Mouse (Mus musculus): ENCODE data around the gene Serpinf1. TPM values are rescaled to one million over a fixed set of nuclear protein-coding genes. Genes with fewer than 3 reads are reported as not detected.
"Not testable (repeated sequence)": the region's sequence is repeated elsewhere in the genome, so short reads cannot be mapped to it uniquely, and the experiment has no call there.

Gene Serpinf1
- total RNA-seq, 2 experiments from 2014 or later = 45.8 to 111 TPM

- no peak for DNase-seq (ENCODE audit: low spot score in 2 of 2)
Measured at GRCm38 (mm10) chr11:75456440-75456871, 34.0 kb upstream of the Serpinf1 start.

GRCm38 (mm10) chr11:75455971-75456370, 33.5 kb upstream of the Serpinf1 start:
- not testable (repeated sequence) for DNase-seq (ENCODE audit: low spot score in 2 of 2)

- no peak for DNase-seq (ENCODE audit: low spot score in 2 of 2)
Measured at GRCm38 (mm10) chr11:75455041-75455736, 32.7 kb upstream of the Serpinf1 start.

- peak in 1 of 2 experiments; percentile 73 for DNase-seq (ENCODE audit: low spot score in 2 of 2)
Measured at GRCm38 (mm10) chr11:75453991-75454930, 31.8 kb upstream of the Serpinf1 start, which contains the start of gene Wdr81. TSS of gene Wdr81 (minus strand) at chr11:75454717.

GRCm38 (mm10) chr11:75452812-75453557, 30.5 kb upstream of the Serpinf1 start:
- DNase-seq (ENCODE audit: low spot score in 2 of 2) = no peak

- no peak for DNase-seq (ENCODE audit: low spot score in 2 of 2)
Measured at GRCm38 (mm10) chr11:75452081-75452480, 29.6 kb upstream of the Serpinf1 start.

- no peak for DNase-seq (ENCODE audit: low spot score in 2 of 2)
Measured at GRCm38 (mm10) chr11:75450936-75451335, 28.4 kb upstream of the Serpinf1 start.

GRCm38 (mm10) chr11:75450304-75450908, 27.9 kb upstream of the Serpinf1 start:
- DNase-seq (ENCODE audit: low spot score in 2 of 2) = no peak

- no peak for DNase-seq (ENCODE audit: low spot score in 2 of 2)
Measured at GRCm38 (mm10) chr11:75449695-75450094, 27.2 kb upstream of the Serpinf1 start.

- no peak for DNase-seq (ENCODE audit: low spot score in 2 of 2)
Measured at GRCm38 (mm10) chr11:75448575-75448974, 26.1 kb upstream of the Serpinf1 start.

GRCm38 (mm10) chr11:75443711-75444110, 21.2 kb upstream of the Serpinf1 start:
- DNase-seq (ENCODE audit: low spot score in 2 of 2) = no peak

- DNase-seq (ENCODE audit: low spot score in 2 of 2) = no peak
Measured at GRCm38 (mm10) chr11:75441601-75442000, 19.1 kb upstream of the Serpinf1 start.

- no peak for DNase-seq (ENCODE audit: low spot score in 2 of 2)
Measured at GRCm38 (mm10) chr11:75441034-75441433, 18.5 kb upstream of the Serpinf1 start.

GRCm38 (mm10) chr11:75439951-75440350, 17.4 kb upstream of the Serpinf1 start:
- no peak for DNase-seq (ENCODE audit: low spot score in 2 of 2)

GRCm38 (mm10) chr11:75439363-75439762, 16.9 kb upstream of the Serpinf1 start, which contains the start of gene Serpinf2:
TSS of gene Serpinf2 (minus strand) at chr11:75439591.
- no peak for DNase-seq (ENCODE audit: low spot score in 2 of 2)

GRCm38 (mm10) chr11:75438804-75439203, 16.3 kb upstream of the Serpinf1 start:
- DNase-seq (ENCODE audit: low spot score in 2 of 2) = no peak

GRCm38 (mm10) chr11:75438194-75438593, 15.7 kb upstream of the Serpinf1 start:
- DNase-seq (ENCODE audit: low spot score in 2 of 2) = no peak

- no peak for DNase-seq (ENCODE audit: low spot score in 2 of 2)
Measured at GRCm38 (mm10) chr11:75434138-75434537, 11.6 kb upstream of the Serpinf1 start.

- no peak for DNase-seq (ENCODE audit: low spot score in 2 of 2)
Measured at GRCm38 (mm10) chr11:75431307-75431706, 8.8 kb upstream of the Serpinf1 start.

- DNase-seq (ENCODE audit: low spot score in 2 of 2) = no peak
Measured at GRCm38 (mm10) chr11:75429019-75429705, 6.7 kb upstream of the Serpinf1 start.
